Mouse (Mus musculus) MEL (cell line): ENCODE results near the gene Cdc42bpb. TPM values are rescaled to one million over a fixed set of nuclear protein-coding genes. Genes with fewer than 3 reads are reported as not detected.

Experiments
- DNase-seq: peaks from one replicate; pipeline ENCODE4 v3.0.0; 2011; ENCODE audit warnings: low read depth, low spot score
- H3K27ac ChIP-seq: 2 replicates; pipeline ENCODE4 v1.5.1; 2012; ENCODE audit warnings: low read depth, mild to moderate bottlenecking, control low read depth, low read length, moderate library complexity; ENCODE audit not compliant: control insufficient read depth
- H3K27me3 ChIP-seq, 2 experiments: fragments of 150-350 bp in 1 of 2; sonication (generic) in 1 of 2; 2 replicates each; pipeline ENCODE4 v1.6.1; 2012; ENCODE audit warnings: low read length in 2 of 2, mild to moderate bottlenecking in 2 of 2, improper control_type of control experiment in 1 of 2, moderate library complexity in 1 of 2; ENCODE audit not compliant: insufficient read depth in 2 of 2, control insufficient read depth in 1 of 2
- H3K36me3 ChIP-seq, 2 experiments: 2 replicates each; pipeline ENCODE4 v1.6.1; 2012 to 2014; ENCODE audit warnings: low read length in 2 of 2, improper control_type of control experiment in 1 of 2, inconsistent platforms in 1 of 2, mild to moderate bottlenecking in 1 of 2; ENCODE audit not compliant: insufficient read depth in 2 of 2, control insufficient read depth in 1 of 2
- H3K4me1 ChIP-seq, 2 experiments: fragments of 150-350 bp in 1 of 2; sonication (generic) in 1 of 2; 2 replicates each; pipeline ENCODE4 v1.6.1; 2012; ENCODE audit warnings: low read length in 2 of 2, improper control_type of control experiment in 1 of 2, mild to moderate bottlenecking in 1 of 2; ENCODE audit not compliant: insufficient read depth in 2 of 2, control insufficient read depth in 1 of 2
- H3K4me3 ChIP-seq, 2 experiments: fragments of 150-350 bp in 1 of 2; sonication (generic) in 1 of 2; 2 replicates each; pipeline ENCODE4 v1.5.1; 2012; ENCODE audit warnings: low read depth in 2 of 2, low read length in 2 of 2, mild to moderate bottlenecking in 2 of 2, moderate library complexity in 2 of 2, control low read depth in 1 of 2, improper control_type of control experiment in 1 of 2; ENCODE audit not compliant: control insufficient read depth in 1 of 2, insufficient read depth in 1 of 2
- H3K79me2 ChIP-seq: 2 replicates; pipeline ENCODE4 v1.6.1; 2012; ENCODE audit warnings: mild to moderate bottlenecking, low read length, moderate library complexity; ENCODE audit not compliant: control insufficient read depth, poor library complexity, insufficient read depth
- H3K9ac ChIP-seq: 2 replicates; pipeline ENCODE4 v1.6.1; 2012; ENCODE audit warnings: low read depth, mild to moderate bottlenecking, control low read depth, low read length, moderate library complexity; ENCODE audit not compliant: control insufficient read depth, poor library complexity, severe bottlenecking
- H3K9me3 ChIP-seq: fragments of 150-350 bp; sonication (generic); replicated peaks from 2 replicates; pipeline ENCODE4 v1.6.1; 2012; ENCODE audit warnings: mild to moderate bottlenecking, low read length, improper control_type of control experiment, moderate library complexity; ENCODE audit not compliant: insufficient read depth
- CHD1 ChIP-seq: IDR thresholded peaks from 2 replicates; pipeline ENCODE4 v1.6.1; 2012; ENCODE audit warnings: low read depth, mild to moderate bottlenecking, inconsistent platforms, low read length, improper control_type of control experiment
- CHD2 ChIP-seq: IDR thresholded peaks from 2 replicates; pipeline ENCODE4 v1.6.1; 2011; ENCODE audit warnings: low read length, improper control_type of control experiment
- CTCF ChIP-seq, 3 experiments: IDR thresholded peaks in 2 of 3; conservative IDR thresholded peaks in 1 of 3; 2 replicates each; pipeline ENCODE4 v1.5.1; 2011 to 2012; ENCODE audit warnings: low read length in 3 of 3, low read depth in 2 of 3, mild to moderate bottlenecking in 2 of 3, improper control_type of control experiment in 1 of 3, inconsistent platforms in 1 of 3, mixed read lengths in 1 of 3, moderate library complexity in 1 of 3; ENCODE audit not compliant: control insufficient read depth in 1 of 3, insufficient read depth in 1 of 3, poor library complexity in 1 of 3, severe bottlenecking in 1 of 3
- EP300 ChIP-seq, 2 experiments: IDR thresholded peaks; 2 replicates each; pipeline ENCODE4 v1.6.1; 2011; ENCODE audit warnings: improper control_type of control experiment in 2 of 2, low read length in 2 of 2, low read depth in 1 of 2, mild to moderate bottlenecking in 1 of 2
- ETS1 ChIP-seq: IDR thresholded peaks from 2 replicates; pipeline ENCODE4 v1.6.1; 2012; ENCODE audit warnings: low read depth, mild to moderate bottlenecking, inconsistent platforms, low read length, improper control_type of control experiment, moderate library complexity
- JUND ChIP-seq: IDR thresholded peaks from 2 replicates; pipeline ENCODE4 v1.6.1; 2011; ENCODE audit warnings: low read depth, mild to moderate bottlenecking, improper control_type of control experiment, low read length
- NELFE ChIP-seq: IDR thresholded peaks from 2 replicates; pipeline ENCODE4 v1.6.1; 2011; ENCODE audit warnings: low read depth, low read length, improper control_type of control experiment
- RAD21 ChIP-seq: IDR thresholded peaks from 2 replicates; pipeline ENCODE4 v1.6.1; 2011; ENCODE audit warnings: mild to moderate bottlenecking, low read depth, low read length, improper control_type of control experiment
- RCOR1 ChIP-seq: IDR thresholded peaks from 2 replicates; pipeline ENCODE4 v1.6.1; 2012; ENCODE audit warnings: low read depth, mild to moderate bottlenecking, inconsistent platforms, low read length, improper control_type of control experiment
- SMC3 ChIP-seq: IDR thresholded peaks from 2 replicates; pipeline ENCODE4 v1.6.1; 2011; ENCODE audit warnings: low read depth, low read length, improper control_type of control experiment
- TBP ChIP-seq: IDR thresholded peaks from 2 replicates; pipeline ENCODE4 v1.8.0; 2011; ENCODE audit warnings: low read depth, low read length, improper control_type of control experiment
- UBTF ChIP-seq: IDR thresholded peaks from 2 replicates; pipeline ENCODE4 v1.6.1; 2012; ENCODE audit warnings: low read depth, mild to moderate bottlenecking, inconsistent platforms, low read length, improper control_type of control experiment, moderate library complexity, borderline replicate concordance; ENCODE audit not compliant: insufficient read depth
- USF2 ChIP-seq, 2 experiments: IDR thresholded peaks; 2 replicates each; pipeline ENCODE4 v1.6.1; 2011 to 2012; ENCODE audit warnings: improper control_type of control experiment in 2 of 2, low read length in 2 of 2, borderline replicate concordance in 1 of 2, inconsistent platforms in 1 of 2, low read depth in 1 of 2, mild to moderate bottlenecking in 1 of 2; ENCODE audit not compliant: insufficient read depth in 1 of 2
- polyA plus RNA-seq, 2 experiments: library from polyadenylated mRNA; stranded (reverse) in 1 of 2; unstranded in 1 of 2; fragments of >175 nt in 1 of 2; fragments of >200 nt in 1 of 2; gene quantifications; 2 replicates each; pipeline versions ENCODE4 v1.2.1 to v1.2.4; 2012; ENCODE audit warnings: low replicate concordance in 2 of 2, low read depth in 1 of 2; ENCODE audit not compliant: insufficient read length in 2 of 2, insufficient read depth in 1 of 2, missing spikeins in 1 of 2
- total RNA-seq: library from RNA; depleted of rRNA; stranded (reverse); fragments of 300-350 nt; gene quantifications from 2 replicates; pipeline ENCODE4 v1.2.3, GENCODE M21; 2012

Cdc42bpb gene
- total and polyA plus RNA-seq, 3 experiments, result not detected

GRCm38 (mm10) chr12:111293025-111293424, 84.5 kb downstream of the Cdc42bpb start:
- Histone ChIP-seq H3K79me2 (no peaks in the 10 kb centered on the region), H3K9ac (no peak overlapping the region), H3K27ac (no peak overlapping the region), H3K27me3 (no peaks in the 10 kb centered on the region; a peak in 2 of 4 replicates), H3K4me3 (no peak overlapping the region), H3K9me3 (no peaks in the 10 kb centered on the region), H3K4me1 (no peaks in the 10 kb centered on the region), H3K36me3 (no peaks in the 10 kb centered on the region)
- TF ChIP-seq NELFE (no peak), CHD1 (no peak), RCOR1 (no peak), EP300 (IDR thresholded peaks at IDR 0.05; ENCODE audit: low read depth in 1 of 2, low read length in 2 of 2) (no peak), CHD2 (no peak), UBTF (no peak), TBP (no peak), CTCF (IDR thresholded peaks at IDR 0.05 in 2 of 3, conservative IDR thresholded peaks at IDR 0.05 in 1 of 3; ENCODE audit: control insufficient read depth in 1 of 3, insufficient read depth in 1 of 3, low read depth in 2 of 3, low read length in 3 of 3, poor library complexity in 1 of 3, severe bottlenecking in 1 of 3) (no peak)
- no peak for DNase-seq

- no peak overlapping the region for H3K27ac ChIP-seq
- no peaks in the 10 kb centered on the region for H3K4me1 ChIP-seq
- no peak overlapping the region for H3K9ac ChIP-seq
- DNase-seq, result no peak
- no peaks in the 10 kb centered on the region; a peak in 1 of 4 replicates for H3K27me3 ChIP-seq
- no peaks in the 10 kb centered on the region for H3K36me3 ChIP-seq
- no peak overlapping the region for H3K4me3 ChIP-seq
- TF ChIP-seq SMC3 (no peak), JUND (no peak), CTCF (IDR thresholded peaks at IDR 0.05 in 2 of 3, conservative IDR thresholded peaks at IDR 0.05 in 1 of 3; ENCODE audit: control insufficient read depth in 1 of 3, insufficient read depth in 1 of 3, low read depth in 2 of 3, low read length in 3 of 3, poor library complexity in 1 of 3, severe bottlenecking in 1 of 3) (no peak), RAD21 (no peak)
- no peaks in the 10 kb centered on the region for H3K9me3 ChIP-seq
- no peaks in the 10 kb centered on the region for H3K79me2 ChIP-seq
Observed at GRCm38 (mm10) chr12:111284532-111284931, 93.0 kb downstream of the Cdc42bpb start.

DNA sequence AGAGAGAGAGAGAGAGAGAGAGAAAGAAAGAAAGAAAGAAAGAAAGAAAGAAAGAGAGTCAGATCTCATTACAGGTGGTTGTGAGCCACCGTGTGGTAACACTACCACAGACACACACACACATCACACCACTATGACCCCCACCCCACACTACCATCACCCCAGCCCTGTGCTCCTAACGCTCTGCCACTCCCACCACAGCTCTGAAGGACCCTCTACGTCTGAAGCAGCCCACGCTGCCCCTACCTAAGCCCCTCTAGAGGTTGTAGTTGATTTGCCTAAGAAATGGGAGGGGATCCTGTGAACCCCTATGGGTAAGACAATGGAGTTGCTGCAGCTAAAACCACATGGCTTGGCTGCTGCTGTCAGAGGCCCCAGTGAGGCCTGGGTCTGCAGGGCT, 93.9 kb downstream of the Cdc42bpb start:
- Histone ChIP-seq H3K27ac (no peak overlapping the region), H3K4me3 (no peak overlapping the region), H3K27me3 (no peaks in the 10 kb centered on the region; a peak in 1 of 4 replicates), H3K9ac (no peak overlapping the region), H3K9me3 (no peaks in the 10 kb centered on the region), H3K36me3 (no peaks in the 10 kb centered on the region), H3K4me1 (no peaks in the 10 kb centered on the region), H3K79me2 (no peaks in the 10 kb centered on the region)
- DNase-seq, result no peak
- TF ChIP-seq JUND (no peak), USF2 (IDR thresholded peaks at IDR 0.05; ENCODE audit: borderline replicate concordance in 1 of 2, insufficient read depth in 1 of 2, low read depth in 1 of 2, low read length in 2 of 2) (no peak), CHD2 (no peak), ETS1 (no peak)
- TF ChIP-seq, all 39 proteins: peak for 0
